Mouse (Mus musculus): ENCODE measurements at regions not wholly inside any gene's neighbourhood (a gene's known extent, or its start where the extent isn't known, plus 50 kb on each side); places are given as distances from the start of the nearest gene placed in this dataset.

- DNase-seq (ENCODE audit: low spot score in 2 of 2), result no peak
Measured at GRCm38 (mm10) chr5:82472146-82472545, 882.8 kb downstream of the Tecrl start.

DNA sequence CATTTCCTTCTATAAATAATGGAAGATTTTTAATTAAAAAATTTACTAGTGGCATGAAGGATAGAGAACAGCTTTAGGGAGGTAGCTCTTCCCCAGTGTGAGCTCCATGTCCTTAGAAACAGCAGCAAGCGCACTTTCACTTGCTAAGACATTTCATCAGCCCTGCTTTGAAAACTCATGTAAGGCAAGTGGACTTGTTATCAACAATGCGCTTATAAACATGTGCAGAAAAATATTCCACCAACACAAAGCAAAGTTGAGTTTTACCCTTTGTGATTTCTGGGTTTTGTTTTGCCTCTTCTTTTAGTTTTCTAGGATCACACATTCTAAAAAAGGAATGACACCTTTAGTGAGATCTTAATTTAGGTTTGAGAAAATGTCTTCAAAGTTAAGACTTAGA lies 890.7 kb downstream of the Tecrl start:
- DNase-seq (ENCODE audit: low spot score in 2 of 2), result no peak

DNA sequence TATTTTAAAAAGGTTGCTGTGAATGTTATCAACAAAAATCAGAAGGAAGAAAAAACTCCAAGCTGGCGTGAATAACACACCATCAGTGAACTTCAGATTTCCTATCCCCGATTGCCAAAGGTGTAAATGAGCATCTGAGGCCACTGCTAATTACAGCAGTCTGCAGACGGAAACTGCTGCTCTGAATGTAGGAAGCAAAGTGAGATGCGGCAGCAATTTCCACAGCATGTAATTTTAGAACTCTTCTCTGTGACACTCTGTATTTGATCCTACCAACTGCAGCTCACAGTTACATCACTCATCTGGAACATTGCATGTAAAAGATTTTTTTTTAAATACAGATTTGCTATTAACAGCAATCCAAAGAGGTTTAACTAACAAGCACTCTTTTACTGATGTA lies 913.7 kb downstream of the Tecrl start:
- no peak for DNase-seq (ENCODE audit: low spot score in 2 of 2)

DNA sequence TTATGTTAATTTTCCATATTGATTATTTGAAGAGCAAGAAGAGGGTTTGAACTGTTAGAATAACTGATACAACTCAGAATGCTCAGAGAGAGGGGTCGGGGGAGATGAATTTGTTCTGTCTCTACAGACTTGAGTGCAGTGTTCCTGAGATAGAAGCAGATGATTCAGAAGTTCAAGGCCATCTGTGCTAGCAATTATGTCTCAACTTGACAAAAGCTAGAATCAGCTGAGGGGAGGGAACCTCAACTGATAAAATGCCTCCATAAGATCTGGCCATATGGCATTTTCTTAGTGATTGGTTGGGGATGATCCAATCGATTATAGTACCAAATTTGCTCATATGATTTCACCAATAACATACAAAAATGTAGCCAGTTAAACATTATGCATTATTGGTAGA lies 914.9 kb downstream of the Tecrl start:
- no peak for DNase-seq (ENCODE audit: low spot score in 2 of 2)

- DNase-seq (ENCODE audit: low spot score in 2 of 2), result no peak
Measured at GRCm38 (mm10) chr5:82420396-82420795, 934.6 kb downstream of the Tecrl start.

DNA sequence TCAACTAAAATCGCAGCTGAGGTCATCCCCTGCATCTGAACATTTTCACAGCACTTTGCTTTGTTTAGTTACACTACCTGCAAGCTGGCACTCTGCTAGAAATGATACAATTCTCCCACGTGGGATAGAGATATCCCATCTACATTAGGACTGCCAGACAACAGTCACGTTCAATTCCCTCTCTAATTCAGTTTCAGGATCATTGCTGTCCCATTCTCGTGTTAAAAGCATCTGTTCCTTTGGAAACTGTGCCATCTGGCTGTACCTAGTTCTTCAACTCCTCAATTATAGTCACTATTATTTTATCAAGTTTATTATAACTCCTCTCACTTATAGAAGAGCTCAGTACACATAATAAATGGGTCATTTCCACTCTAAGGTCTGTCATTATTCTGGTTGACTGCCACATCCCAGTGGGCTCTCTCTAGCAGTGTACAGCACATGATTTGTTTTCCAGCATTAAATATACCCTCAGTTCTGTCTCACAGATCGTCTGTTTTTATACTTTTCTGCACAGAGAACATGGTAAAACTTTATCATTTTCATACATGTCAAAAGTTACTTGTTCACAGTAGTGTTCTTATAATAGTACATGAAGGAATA lies 958.3 kb downstream of the Tecrl start:
- DNase-seq (ENCODE audit: low spot score in 2 of 2), result no peak

DNA sequence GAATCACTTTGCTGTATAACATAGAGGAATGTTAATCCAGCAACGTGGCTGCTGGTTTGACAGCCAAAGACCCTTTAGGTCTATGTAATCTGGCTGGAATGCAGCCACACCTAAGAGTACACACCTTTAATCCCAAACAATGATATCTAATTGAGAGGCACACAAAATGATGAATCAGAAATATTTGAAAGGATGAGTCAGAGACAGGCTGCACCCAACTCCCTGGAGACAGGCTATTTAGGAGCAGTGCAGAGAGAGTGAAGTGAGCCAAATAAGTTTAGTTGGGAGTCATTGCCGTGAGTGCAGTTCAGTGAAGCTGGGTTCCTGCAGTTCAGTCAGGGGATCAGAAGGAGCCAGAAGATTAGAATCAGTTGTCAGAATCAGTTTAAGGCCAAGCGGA lies 993.4 kb downstream of the Tecrl start:
- no peak for DNase-seq (ENCODE audit: low spot score in 2 of 2)

DNA sequence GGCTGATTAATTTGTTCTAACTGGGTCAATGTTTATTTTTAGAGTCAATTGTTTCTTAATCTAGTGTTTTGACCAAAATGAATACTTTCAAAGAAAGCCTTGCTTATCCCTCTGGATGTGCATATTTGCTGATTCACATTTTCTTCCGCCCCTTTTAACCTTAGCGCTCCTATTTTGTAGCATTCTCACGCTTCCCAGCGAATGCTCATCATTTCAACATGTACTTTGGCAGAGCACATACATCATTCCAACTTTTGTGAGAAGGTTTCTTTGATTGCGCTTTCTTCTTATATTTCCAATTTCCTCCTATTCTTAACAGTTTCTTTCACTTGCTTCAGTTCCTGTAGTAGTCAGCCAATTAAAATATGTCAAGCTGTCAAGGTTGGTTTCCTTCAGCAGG lies 998.7 kb downstream of the Tecrl start:
- DNase-seq (ENCODE audit: low spot score in 2 of 2), result no peak

DNA sequence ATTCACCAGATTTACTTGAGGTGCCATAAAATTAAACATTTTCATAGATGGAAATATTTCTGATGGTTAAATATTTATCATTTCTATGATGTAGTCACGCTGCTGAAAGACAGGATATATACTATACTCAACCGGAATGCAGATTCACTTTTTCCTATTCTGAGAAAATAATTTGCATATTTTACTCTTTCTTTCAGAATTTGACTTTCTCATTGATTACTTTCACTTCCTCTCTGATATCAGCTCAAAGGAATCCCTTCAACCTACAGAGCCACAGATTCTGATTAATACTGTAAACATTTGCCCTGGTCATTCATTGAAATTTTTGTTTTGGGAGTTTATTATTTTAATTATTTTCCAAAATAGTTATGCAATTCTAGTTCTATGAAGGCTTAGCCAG lies 1003.9 kb downstream of the Tecrl start:
- DNase-seq (ENCODE audit: low spot score in 2 of 2), result no peak

GRCm38 (mm10) chr5:82346672-82347071 lies 1008.3 kb downstream of the Tecrl start:
- peak; percentile 19 to 56 for DNase-seq (ENCODE audit: low spot score in 2 of 2)

DNA sequence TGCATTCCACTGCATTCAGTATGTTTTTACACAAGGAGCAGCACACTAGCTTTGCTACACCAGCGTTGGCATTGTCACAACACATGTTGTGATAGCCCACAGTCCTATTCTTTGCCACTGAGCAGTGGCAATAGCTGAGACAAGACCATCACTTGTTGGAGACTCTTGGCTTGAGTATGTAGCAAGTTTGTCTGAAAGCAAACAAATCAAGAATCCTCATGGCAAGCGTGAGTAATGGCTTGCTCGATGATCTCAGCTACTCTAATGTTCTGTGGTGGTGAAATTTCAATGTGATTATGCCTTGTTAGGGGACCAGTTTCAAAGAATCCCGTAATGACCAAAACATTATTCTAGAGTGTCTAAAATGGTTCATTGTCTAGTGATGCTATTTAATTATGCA lies 1030.6 kb downstream of the Tecrl start:
- no peak for DNase-seq (ENCODE audit: low spot score in 2 of 2)

GRCm38 (mm10) chr5:82319709-82320333 lies 1035.2 kb downstream of the Tecrl start:
- DNase-seq (ENCODE audit: low spot score in 2 of 2), result no peak

- no peak for DNase-seq (ENCODE audit: low spot score in 2 of 2)
Measured at GRCm38 (mm10) chr5:82312054-82312453, 1042.9 kb downstream of the Tecrl start.

DNA sequence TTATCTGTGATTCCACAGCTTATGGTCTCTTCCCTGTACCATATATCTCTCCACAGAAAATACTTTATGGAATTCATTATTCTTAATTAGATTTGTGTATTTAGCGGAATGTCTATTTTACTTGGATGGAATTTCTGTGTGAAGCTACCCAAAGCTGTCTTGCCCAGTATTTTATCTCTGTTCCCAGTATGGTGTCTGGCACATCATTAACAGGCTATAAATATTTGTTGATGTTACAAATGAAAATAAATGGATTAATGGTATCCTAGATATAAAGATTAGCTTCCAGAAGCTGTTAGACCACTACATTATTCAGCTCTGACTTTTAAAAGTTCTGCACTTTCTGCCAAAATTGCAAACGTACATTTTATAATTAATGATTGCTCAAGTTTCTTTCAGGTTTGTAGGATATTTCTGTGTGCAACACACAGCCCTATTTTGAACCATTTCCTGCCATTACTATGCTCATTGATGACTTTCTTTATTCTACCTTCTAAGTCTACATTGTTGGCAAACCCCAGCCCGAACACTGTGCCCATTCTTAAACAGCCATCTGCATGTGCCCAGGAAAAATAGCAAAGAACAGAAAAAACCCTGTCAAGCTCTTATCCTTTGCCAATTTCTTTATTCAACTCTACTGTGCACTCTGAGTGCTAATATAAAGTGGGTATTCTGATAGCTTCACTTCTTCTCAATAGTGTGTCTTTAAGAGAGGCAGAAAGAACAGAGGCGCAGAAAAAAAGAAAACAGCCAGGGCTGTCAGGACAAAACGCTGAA lies 1066.7 kb downstream of the Tecrl start:
- peak in 1 of 2 experiments; percentile 8 for DNase-seq (ENCODE audit: low spot score in 2 of 2)

DNA sequence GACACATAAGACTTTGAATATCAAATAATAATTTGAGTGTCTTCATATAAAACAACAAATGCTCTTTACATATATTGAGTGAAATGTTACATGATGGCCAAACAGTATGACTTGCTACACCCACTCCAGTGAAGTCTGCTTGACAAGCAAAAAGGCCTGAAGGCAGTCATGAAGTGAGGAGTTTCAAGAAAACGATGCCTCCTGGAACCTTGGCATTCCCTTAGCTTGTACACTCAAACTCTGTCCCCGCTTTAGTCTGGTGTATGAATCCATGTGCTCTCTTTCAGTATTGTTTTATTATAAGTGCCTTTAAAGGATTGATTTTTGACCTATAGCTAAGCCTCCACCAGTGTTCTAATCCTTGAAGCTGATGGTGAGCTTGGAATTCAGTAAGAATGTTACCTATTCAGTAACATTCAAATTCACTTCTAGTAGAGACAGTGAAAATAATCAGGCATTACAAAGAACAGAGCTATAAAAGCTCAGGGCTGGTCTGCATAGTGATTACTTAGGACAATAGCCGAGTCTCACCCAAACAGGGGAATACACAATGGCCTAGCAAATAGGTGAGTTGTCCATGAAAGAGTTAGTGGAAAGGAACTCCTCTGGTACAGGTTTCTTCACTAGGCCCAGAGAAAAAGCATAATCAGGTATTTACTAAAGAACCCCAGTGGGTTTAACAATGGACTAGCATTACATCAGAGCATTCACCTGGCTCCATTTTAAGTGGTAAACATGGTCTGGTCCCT lies 1101.5 kb downstream of the Tecrl start:
- DNase-seq (ENCODE audit: low spot score in 2 of 2), result no peak

DNA sequence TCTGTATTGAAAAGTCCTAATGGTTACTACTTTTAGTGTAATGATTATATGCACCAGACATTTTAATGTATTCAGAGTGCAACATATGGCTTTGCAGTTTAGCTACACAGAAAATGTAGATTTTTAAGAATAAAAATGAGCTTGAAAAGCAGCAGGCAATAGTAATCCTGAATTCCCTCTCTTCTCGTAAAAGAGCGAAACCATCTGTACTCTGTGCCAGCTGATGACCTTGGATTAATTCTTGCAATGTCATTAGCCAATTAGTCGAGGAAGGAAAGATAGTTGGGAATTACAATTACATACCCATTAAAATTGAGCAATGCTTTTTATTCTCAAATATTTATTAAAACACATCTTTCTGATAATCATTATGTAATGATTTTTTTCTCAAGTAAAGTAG lies 1128.7 kb downstream of the Tecrl start:
- no peak for DNase-seq (ENCODE audit: low spot score in 2 of 2)

DNA sequence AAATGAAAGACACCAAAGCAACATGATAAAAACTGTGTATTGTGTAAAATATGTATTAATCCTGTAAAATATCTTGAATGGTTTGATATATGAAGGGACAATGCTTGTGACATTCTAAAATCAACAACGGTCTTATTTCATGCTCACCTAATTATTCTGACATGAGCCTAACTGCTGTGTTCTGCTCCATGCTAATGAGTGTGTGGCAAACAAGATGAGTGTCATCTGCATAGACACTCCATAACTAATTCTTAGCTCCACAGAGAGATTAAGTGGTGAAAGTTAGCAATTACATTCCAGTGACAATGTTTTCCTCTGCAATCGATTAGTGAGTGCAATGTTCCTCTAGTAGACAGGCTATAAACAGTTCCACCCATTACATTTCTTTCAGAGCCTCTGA lies 1131.4 kb downstream of the Tecrl start:
- DNase-seq (ENCODE audit: low spot score in 2 of 2), result no peak

GRCm38 (mm10) chr5:82203606-82204005 lies 1151.4 kb downstream of the Tecrl start:
- DNase-seq (ENCODE audit: low spot score in 2 of 2), result no peak

All from frontal cortex, postnatal 10 days (tissue).